In genomic region chr3:147542285-147542684, GRCm38 (mm10) we compare ENCODE assay signal across 13 mouse cellular contexts.
"Had no signal": no experiment of that assay in that cellular context is flagged by ENCODE, and none has a peak within 500 bp of the region (broad histone marks: within the 10 kb centered on the region; RNA-seq: fewer than 3 reads in every experiment).

No protein-coding gene starts in this region.

- H3K36me3 ChIP-seq: limb, embryonic 13.5 days; liver, embryonic 13.5 days; lung, embryonic 15.5 days had no signal

- DNase-seq: kidney, adult 18-20 months; kidney, adult 9 months; kidney, postnatal 14 days; kidney, postnatal 4 days; left cerebral cortex, postnatal 4 days; liver, embryonic 13.5 days; lung, postnatal 4 days; midbrain, embryonic 14.5 days; thymus, adult 18-20 months; thymus, postnatal 36 days had no signal

- H3K4me2 ChIP-seq: limb, embryonic 13.5 days; liver, embryonic 13.5 days; lung, embryonic 15.5 days; midbrain, embryonic 11.5 days had no signal

- H3K4me3 ChIP-seq: limb, embryonic 13.5 days; liver, embryonic 13.5 days; lung, embryonic 15.5 days had no signal

- H3K4me1 ChIP-seq: liver, embryonic 13.5 days had no signal

- H3K27me3 ChIP-seq: limb, embryonic 13.5 days; liver, embryonic 13.5 days; lung, embryonic 15.5 days had no signal

- H3K27ac ChIP-seq: limb, embryonic 13.5 days; liver, embryonic 13.5 days; lung, embryonic 15.5 days had no signal

- H3K9me3 ChIP-seq: limb, embryonic 13.5 days; liver, embryonic 13.5 days; lung, embryonic 15.5 days had no signal

- H3K9ac ChIP-seq: limb, embryonic 13.5 days; liver, embryonic 13.5 days; lung, embryonic 15.5 days had no signal
